Mouse (Mus musculus): ENCODE results near the gene Nucb2.

Gene Nucb2

GRCm38 (mm10) chr7:116503879-116504817 lies at the start of gene Nucb2:
Gene Nucb2, plus strand, starts transcription at chr7:116504369.
- peak; percentile 99 for DNase-seq (ENCODE audit: low read depth, low spot score)

DNA sequence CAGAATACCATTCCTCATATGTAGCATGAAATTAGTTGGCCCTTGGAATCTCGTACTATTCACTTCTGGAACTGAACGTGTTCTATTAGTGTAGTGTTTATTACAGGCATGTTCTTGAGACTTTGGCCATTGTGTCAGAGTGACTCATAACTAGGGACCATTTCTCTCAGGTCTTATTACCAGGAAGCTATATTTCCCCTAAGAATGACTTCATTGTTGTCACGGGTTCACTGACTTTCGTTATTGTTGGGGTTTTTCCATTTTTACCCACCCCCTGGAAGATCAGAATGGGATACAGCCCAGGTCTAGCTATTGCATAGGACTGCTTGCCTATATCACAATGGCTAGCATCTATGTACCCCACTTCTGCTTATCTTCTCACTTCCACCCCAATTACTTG lies 47.2 kb upstream of the Nucb2 start:
- no peak for DNase-seq (ENCODE audit: low read depth, low spot score)

DNA sequence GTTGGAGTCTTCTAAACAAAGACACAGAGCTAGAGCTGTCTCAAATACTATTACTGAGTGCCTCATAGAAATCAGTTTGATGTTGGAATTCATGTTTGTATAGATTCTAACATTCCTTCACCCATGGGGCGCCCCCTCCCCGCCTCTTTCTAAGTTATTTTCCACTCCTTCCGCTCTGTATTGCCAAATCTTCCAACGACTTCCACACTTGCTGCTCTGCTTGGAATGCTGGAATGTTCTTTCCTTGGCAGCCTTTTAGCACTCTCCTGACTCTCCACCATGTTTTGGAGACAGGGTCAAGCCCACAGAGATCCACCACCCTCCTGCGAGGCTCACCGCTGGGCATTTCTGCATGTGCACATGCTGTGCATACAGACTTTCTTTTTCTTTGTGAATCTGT lies 46.8 kb upstream of the Nucb2 start:
- no peak for DNase-seq (ENCODE audit: low read depth, low spot score)

- peak; percentile 78 for DNase-seq (ENCODE audit: low read depth, low spot score)
Observed at GRCm38 (mm10) chr7:116458985-116459441, 45.2 kb upstream of the Nucb2 start.

- DNase-seq (ENCODE audit: low read depth, low spot score), result no peak
Observed at GRCm38 (mm10) chr7:116462114-116462513, 42.1 kb upstream of the Nucb2 start.

DNA sequence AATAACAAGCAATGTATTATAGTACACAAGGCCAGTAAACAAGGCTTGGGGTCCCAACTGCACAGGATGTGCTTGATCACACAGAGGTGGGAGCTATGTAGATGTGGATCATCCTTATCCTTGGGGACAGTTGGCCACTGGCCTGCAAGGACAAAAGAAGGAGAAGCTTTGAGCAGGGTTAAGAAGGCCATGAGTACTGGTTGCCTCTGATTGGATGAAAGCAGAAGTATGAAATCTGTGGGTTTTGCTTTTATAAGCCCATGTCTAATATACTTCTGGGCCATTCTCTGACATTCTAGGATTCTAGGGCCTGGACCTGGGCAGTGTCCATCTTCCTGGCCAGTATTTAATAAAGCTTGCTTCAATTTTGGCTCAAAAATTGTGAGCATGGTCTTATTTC lies 28.3 kb upstream of the Nucb2 start:
- no peak for DNase-seq (ENCODE audit: low read depth, low spot score)

DNA sequence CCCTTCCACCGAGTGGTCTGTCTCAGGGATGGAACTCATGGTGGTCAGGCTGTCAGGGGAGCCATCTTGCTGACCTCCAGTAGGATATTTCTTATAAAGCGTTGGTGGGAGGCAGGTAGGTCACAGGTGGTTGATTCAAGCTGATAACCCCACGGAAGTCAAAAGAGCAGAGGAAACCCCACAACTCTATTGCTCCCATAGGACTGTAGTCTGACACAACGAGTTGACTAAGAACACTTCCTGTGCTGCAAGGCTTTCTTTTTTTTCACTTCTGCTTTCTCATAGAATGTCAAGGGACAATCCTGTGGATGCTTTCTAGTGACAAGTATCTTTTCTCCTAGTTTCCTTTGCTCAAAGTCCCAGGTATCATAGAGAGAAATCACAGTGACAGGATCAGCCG lies 27.9 kb upstream of the Nucb2 start:
- no peak for DNase-seq (ENCODE audit: low read depth, low spot score)

DNA sequence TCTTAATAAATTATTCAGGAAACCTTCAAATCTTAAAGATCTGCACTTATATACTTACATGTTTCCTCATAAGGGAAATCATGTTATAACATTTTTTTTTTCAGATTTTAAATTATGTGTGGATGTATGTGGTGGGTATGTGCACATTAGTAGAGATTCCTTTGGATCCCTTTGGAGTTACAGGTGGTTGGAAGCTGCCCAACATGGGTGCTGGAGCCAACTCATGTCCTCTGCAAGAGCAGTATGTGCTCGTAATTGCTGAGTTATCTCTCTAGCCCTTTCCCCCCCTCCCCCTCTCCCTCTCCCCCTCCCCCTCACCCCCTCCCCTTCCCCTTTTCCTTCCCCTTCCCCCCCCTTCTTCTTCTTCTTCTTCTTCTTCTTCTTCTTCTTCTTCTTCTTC lies 21.1 kb upstream of the Nucb2 start:
- DNase-seq (ENCODE audit: low read depth, low spot score), result no peak

- no peak for DNase-seq (ENCODE audit: low read depth, low spot score)
Observed at GRCm38 (mm10) chr7:116483782-116484181, 20.4 kb upstream of the Nucb2 start.

DNA sequence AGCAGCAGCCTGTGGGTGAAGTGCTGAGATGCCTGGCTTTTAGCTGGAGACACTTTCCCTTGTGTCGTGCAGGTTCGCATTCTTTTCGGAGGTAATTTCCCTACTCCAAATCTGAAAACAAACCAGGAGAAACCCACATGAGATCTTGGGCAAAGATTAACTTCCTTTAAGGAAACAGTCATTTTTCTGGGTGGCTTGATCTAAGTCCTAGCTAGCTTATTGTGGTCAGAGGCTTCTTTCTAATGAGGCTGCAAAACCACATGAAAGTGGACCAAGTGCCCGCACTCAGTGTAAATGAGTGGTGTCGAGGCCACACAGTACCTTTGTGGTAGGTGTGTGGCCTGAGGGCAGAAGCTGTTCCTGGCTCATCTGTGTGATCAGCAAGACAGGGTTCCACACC lies 20.0 kb upstream of the Nucb2 start:
- DNase-seq (ENCODE audit: low read depth, low spot score), result peak; percentile 28

GRCm38 (mm10) chr7:116485062-116485601 lies 19.0 kb upstream of the Nucb2 start:
- no peak for DNase-seq (ENCODE audit: low read depth, low spot score)

- peak; percentile 20 for DNase-seq (ENCODE audit: low read depth, low spot score)
Observed at GRCm38 (mm10) chr7:116491113-116491512, 13.1 kb upstream of the Nucb2 start.

- DNase-seq (ENCODE audit: low read depth, low spot score), result no peak
Observed at GRCm38 (mm10) chr7:116493267-116494003, 10.7 kb upstream of the Nucb2 start.

GRCm38 (mm10) chr7:116494618-116495017 lies 9.6 kb upstream of the Nucb2 start:
- DNase-seq (ENCODE audit: low read depth, low spot score), result no peak

DNA sequence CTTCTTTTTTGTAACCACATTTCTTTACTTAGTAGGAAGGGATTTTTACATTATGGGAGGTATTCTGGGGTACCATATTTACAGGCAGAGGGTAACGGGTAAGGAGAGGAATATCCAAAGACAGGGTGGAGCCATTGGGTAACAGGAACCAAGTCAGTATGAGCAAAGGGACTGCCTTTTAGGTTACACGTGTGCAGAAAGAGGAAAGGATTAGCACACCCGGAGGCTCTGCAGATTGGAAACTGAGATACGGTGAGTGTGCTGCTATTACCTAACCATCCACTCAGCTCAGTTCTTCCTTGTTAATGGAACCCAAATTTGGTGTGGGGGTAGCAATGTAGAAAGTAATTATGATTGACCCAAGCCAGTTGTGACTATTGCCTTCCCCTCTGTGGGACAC lies 7.4 kb upstream of the Nucb2 start:
- DNase-seq (ENCODE audit: low read depth, low spot score), result no peak

DNA sequence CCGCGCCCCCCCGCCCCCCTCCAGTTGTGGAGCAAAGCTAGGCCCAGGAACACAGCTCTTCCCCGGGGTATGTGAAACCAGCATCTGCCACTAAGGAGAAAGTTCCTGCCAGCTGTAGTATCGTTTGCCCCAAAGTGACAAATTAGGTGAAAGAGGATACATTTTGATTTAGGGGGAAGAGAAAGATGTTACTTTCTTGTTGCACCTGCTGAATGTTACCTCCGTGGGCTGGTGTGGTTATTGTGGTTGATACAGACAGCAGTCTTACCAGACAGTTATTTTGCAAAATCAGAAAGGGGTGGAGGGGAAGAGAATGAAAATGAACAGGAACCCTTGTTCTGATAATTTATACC lies 625 bp downstream of the Nucb2 start:
- DNase-seq (ENCODE audit: low read depth, low spot score), result peak; percentile 60

DNA sequence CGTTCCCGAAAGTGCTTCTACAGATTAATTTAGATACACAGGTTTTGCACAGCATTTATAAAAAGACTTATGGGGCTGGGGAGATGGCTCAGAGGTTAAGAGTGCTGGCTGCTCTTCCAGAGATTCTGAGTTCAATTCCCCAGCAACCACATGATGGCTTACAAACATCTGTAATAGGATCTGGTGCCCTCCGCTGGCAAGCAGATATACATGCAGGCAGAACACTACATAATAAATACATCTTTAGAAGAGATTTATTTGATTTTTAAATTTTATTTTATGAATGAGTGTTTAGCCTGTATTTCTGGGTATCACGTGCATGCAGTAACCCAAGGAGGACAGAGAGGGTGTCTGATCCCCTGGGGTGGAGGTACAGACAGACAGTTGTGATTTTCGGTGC lies 9.9 kb downstream of the Nucb2 start:
- peak; percentile 54 for DNase-seq (ENCODE audit: low read depth, low spot score)

DNA sequence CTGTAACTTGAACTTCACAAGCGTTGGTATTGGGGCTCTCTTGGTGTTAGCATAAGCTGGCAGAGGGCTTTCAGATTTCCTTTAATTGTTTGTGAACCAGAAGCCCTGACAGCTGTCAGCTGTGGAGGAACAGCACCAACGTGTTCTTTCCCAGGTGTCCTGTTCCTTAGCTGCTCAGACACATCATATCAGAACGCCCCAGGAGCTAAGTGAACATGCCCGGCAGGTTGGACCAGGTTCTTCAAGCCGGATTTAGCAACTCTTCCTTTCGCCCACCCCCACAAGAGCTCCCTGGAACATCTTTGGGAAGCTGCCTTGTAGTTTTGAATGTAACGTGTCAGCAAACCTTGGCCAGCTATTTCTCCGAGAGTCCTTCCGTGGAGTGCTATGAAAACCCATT lies 10.4 kb downstream of the Nucb2 start:
- DNase-seq (ENCODE audit: low read depth, low spot score), result no peak

GRCm38 (mm10) chr7:116515059-116515458 lies 10.9 kb downstream of the Nucb2 start:
- DNase-seq (ENCODE audit: low read depth, low spot score), result no peak

GRCm38 (mm10) chr7:116515514-116516135 lies 11.5 kb downstream of the Nucb2 start:
- DNase-seq (ENCODE audit: low read depth, low spot score), result no peak

GRCm38 (mm10) chr7:116517240-116517639 lies 13.1 kb downstream of the Nucb2 start:
- DNase-seq (ENCODE audit: low read depth, low spot score), result no peak

GRCm38 (mm10) chr7:116518155-116518554 lies 14.0 kb downstream of the Nucb2 start:
- no peak for DNase-seq (ENCODE audit: low read depth, low spot score)
